Mouse (Mus musculus): ENCODE results near the gene Pfdn4. TPM values are rescaled to one million over a fixed set of nuclear protein-coding genes. Genes with fewer than 3 reads are reported as not detected.

Gene Pfdn4
- polyA plus RNA-seq, 1 experiment from 2014 or later: 134 TPM

GRCm38 (mm10) chr2:170482019-170482540 is 14.1 kb upstream of the Pfdn4 start:
- no peaks in the 10 kb centered on the region for H3K9me3 ChIP-seq (replicated peaks; ENCODE audit: control insufficient read depth, low read length)
- no peak overlapping the region for H3K4me2 ChIP-seq (ENCODE audit: low read depth, low read length)
- H3K36me3 ChIP-seq (replicated peaks; ENCODE audit: control insufficient read depth, insufficient read depth, low read depth, low read length): no peaks in the 10 kb centered on the region
- H3K27me3 ChIP-seq (ENCODE audit: control insufficient read depth, insufficient read depth, low read length): no peaks in the 10 kb centered on the region
- no peak overlapping the region for H3K27ac ChIP-seq (replicated peaks; ENCODE audit: low read depth, low read length)
- no peak overlapping the region for H3K9ac ChIP-seq (replicated peaks; ENCODE audit: low read length)
- no peaks in the 10 kb centered on the region for H3K4me1 ChIP-seq (ENCODE audit: control insufficient read depth, insufficient read depth, low read length)
- DNase-seq (ENCODE audit: low spot score) (no peak), ATAC-seq (replicated peaks; ENCODE audit: insufficient number of reproducible peaks, low FRiP score, low TSS enrichment, low read depth) (no peak)
- WGBS: 74% methylated on average over 10 of the region's 10 CpGs
- no peak overlapping the region for H3K4me3 ChIP-seq (ENCODE audit: low read depth, low read length)

- Histone ChIP-seq H3K4me2 (ENCODE audit: low read depth, low read length) (no peak overlapping the region), H3K9me3 (replicated peaks; ENCODE audit: control insufficient read depth, low read length) (no peaks in the 10 kb centered on the region), H3K36me3 (replicated peaks; ENCODE audit: control insufficient read depth, insufficient read depth, low read depth, low read length) (no peaks in the 10 kb centered on the region), H3K4me1 (ENCODE audit: control insufficient read depth, insufficient read depth, low read length) (no peaks in the 10 kb centered on the region), H3K4me3 (ENCODE audit: low read depth, low read length) (no peak overlapping the region), H3K27ac (replicated peaks; ENCODE audit: low read depth, low read length) (no peak overlapping the region), H3K9ac (replicated peaks; ENCODE audit: low read length) (no peak overlapping the region), H3K27me3 (ENCODE audit: control insufficient read depth, insufficient read depth, low read length) (no peaks in the 10 kb centered on the region)
- ATAC-seq (replicated peaks; ENCODE audit: insufficient number of reproducible peaks, low FRiP score, low TSS enrichment, low read depth): no peak
- WGBS: 69% methylated on average over 11 of the region's 11 CpGs
- DNase-seq (ENCODE audit: low spot score): no peak
Observed at GRCm38 (mm10) chr2:170483914-170484313, 12.3 kb upstream of the Pfdn4 start.

- no peak overlapping the region for H3K4me3 ChIP-seq (ENCODE audit: low read depth, low read length)
- no peaks in the 10 kb centered on the region for H3K4me1 ChIP-seq (ENCODE audit: control insufficient read depth, insufficient read depth, low read length)
- ATAC-seq (replicated peaks; ENCODE audit: insufficient number of reproducible peaks, low FRiP score, low TSS enrichment, low read depth): no peak
- no peak overlapping the region for H3K27ac ChIP-seq (replicated peaks; ENCODE audit: low read depth, low read length)
- DNase-seq (ENCODE audit: low spot score): no peak
- H3K27me3 ChIP-seq (ENCODE audit: control insufficient read depth, insufficient read depth, low read length): no peaks in the 10 kb centered on the region
- WGBS: 78% methylated on average over 7 of the region's 7 CpGs
- H3K9ac ChIP-seq (replicated peaks; ENCODE audit: low read length): no peak overlapping the region
- no peaks in the 10 kb centered on the region for H3K9me3 ChIP-seq (replicated peaks; ENCODE audit: control insufficient read depth, low read length)
- H3K4me2 ChIP-seq (ENCODE audit: low read depth, low read length): no peak overlapping the region
- H3K36me3 ChIP-seq (replicated peaks; ENCODE audit: control insufficient read depth, insufficient read depth, low read depth, low read length): no peaks in the 10 kb centered on the region
Observed at GRCm38 (mm10) chr2:170487202-170487601, 9.0 kb upstream of the Pfdn4 start.

DNA sequence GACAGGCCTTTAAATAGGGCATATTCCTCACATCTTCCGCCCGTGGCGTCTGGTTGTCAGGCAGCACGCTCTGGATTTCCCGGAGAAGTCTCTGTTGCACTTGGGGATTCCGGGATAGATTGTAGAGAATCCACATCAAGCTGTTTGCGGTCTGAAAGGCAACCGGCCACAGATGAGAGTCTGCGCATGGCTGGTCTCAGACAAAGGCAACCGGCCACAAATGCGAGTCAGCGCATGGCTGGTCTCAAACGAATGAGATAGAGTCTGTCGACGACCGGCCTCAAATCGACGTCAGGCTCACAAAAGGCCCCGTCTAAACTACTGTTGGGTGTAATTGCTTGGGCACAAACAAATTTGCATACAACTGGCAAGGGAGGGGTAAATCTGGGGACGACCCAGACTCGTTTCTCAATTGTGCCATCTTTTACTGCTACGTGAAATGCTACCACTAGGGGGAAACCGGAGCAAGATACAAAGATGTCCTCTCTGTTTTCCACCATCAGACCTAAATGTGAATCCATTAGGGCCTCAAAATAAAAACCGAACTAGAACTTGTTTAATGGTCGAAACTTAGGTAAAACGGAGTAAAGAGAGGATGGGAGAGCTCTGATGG is 8.2 kb upstream of the Pfdn4 start:
- Histone ChIP-seq H3K9ac (replicated peaks; ENCODE audit: low read length) (no peak overlapping the region), H3K27ac (replicated peaks; ENCODE audit: low read depth, low read length) (no peak overlapping the region), H3K4me3 (ENCODE audit: low read depth, low read length) (no peak overlapping the region), H3K4me1 (ENCODE audit: control insufficient read depth, insufficient read depth, low read length) (no peaks in the 10 kb centered on the region), H3K36me3 (replicated peaks; ENCODE audit: control insufficient read depth, insufficient read depth, low read depth, low read length) (no peaks in the 10 kb centered on the region), H3K4me2 (ENCODE audit: low read depth, low read length) (no peak overlapping the region), H3K27me3 (ENCODE audit: control insufficient read depth, insufficient read depth, low read length) (no peaks in the 10 kb centered on the region), H3K9me3 (replicated peaks; ENCODE audit: control insufficient read depth, low read length) (no peaks in the 10 kb centered on the region)
- ATAC-seq (replicated peaks; ENCODE audit: insufficient number of reproducible peaks, low FRiP score, low TSS enrichment, low read depth): no peak; the same call in 1 of the 2 replicates
- 55% methylated on average over 26 of the region's 26 CpGs for WGBS
- DNase-seq (ENCODE audit: low spot score): peak; percentile 57

GRCm38 (mm10) chr2:170494784-170495710 is 1.2 kb upstream of the Pfdn4 start:
- 7% methylated on average over 31 of the region's 31 CpGs for WGBS
- Histone ChIP-seq H3K9me3 (replicated peaks; ENCODE audit: control insufficient read depth, low read length) (no peaks in the 10 kb centered on the region), H3K27ac (replicated peaks; ENCODE audit: low read depth, low read length) (no peak overlapping the region), H3K4me2 (ENCODE audit: low read depth, low read length) (no peak overlapping the region), H3K4me3 (ENCODE audit: low read depth, low read length) (peak overlapping the region; percentile 1; the same call in 1 of the 2 replicates), H3K27me3 (ENCODE audit: control insufficient read depth, insufficient read depth, low read length) (peaks cover 37% of the 10 kb centered on the region), H3K9ac (replicated peaks; ENCODE audit: low read length) (no peak overlapping the region), H3K36me3 (replicated peaks; ENCODE audit: control insufficient read depth, insufficient read depth, low read depth, low read length) (no peaks in the 10 kb centered on the region), H3K4me1 (ENCODE audit: control insufficient read depth, insufficient read depth, low read length) (peaks cover 6% of the 10 kb centered on the region)
- peak; percentile 38 for DNase-seq (ENCODE audit: low spot score)
- ATAC-seq (replicated peaks; ENCODE audit: insufficient number of reproducible peaks, low FRiP score, low TSS enrichment, low read depth): no peak

DNA sequence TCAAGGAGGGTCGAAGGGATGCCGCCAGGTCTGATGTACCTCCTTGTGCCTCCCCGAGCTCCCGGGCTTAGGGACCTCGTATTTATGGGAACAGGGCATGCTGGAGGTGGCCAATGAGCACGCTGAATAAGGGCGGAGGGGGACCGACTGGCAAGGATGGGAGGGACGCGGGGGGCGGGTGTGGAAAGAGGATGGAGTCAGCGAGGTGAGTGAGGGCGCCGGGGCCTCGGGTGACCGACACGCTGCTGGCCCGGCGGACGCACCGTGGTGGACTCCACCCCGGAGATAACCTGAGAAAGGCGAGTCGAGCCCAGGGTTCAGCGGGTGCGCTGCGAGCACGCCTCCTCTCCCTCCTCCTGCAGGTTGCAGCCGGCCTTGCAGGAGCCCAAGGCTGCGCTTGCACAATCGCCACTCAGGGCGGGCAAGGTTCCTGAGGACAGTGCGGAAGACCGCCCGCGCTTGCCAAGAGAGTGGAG is 901 bp downstream of the Pfdn4 start, which contains the start of gene Cyp24a1:
Cyp24a1 (minus strand) TSS at position 55 of the 476 bp plus-strand sequence.
- Histone ChIP-seq H3K9me3 (replicated peaks; ENCODE audit: control insufficient read depth, low read length) (no peaks in the 10 kb centered on the region), H3K4me1 (ENCODE audit: control insufficient read depth, insufficient read depth, low read length) (peaks cover 6% of the 10 kb centered on the region), H3K4me3 (ENCODE audit: low read depth, low read length) (peak within 1 kb of the TSS; percentile 25), H3K4me2 (ENCODE audit: low read depth, low read length) (peak within 1 kb of the TSS; percentile 36), H3K9ac (replicated peaks; ENCODE audit: low read length) (no peak within 1 kb of the TSS; the same call in 1 of the 2 replicates), H3K27ac (replicated peaks; ENCODE audit: low read depth, low read length) (no peak within 1 kb of the TSS), H3K27me3 (ENCODE audit: control insufficient read depth, insufficient read depth, low read length) (peaks cover 37% of the 10 kb centered on the region), H3K36me3 (replicated peaks; ENCODE audit: control insufficient read depth, insufficient read depth, low read depth, low read length) (no peaks in the 10 kb centered on the region)
- under 1% methylated on average over 34 of the region's 36 CpGs for WGBS
- DNase-seq (ENCODE audit: low spot score): peak; percentile 66
- ATAC-seq (replicated peaks; ENCODE audit: insufficient number of reproducible peaks, low FRiP score, low TSS enrichment, low read depth): peak; percentile 73

DNA sequence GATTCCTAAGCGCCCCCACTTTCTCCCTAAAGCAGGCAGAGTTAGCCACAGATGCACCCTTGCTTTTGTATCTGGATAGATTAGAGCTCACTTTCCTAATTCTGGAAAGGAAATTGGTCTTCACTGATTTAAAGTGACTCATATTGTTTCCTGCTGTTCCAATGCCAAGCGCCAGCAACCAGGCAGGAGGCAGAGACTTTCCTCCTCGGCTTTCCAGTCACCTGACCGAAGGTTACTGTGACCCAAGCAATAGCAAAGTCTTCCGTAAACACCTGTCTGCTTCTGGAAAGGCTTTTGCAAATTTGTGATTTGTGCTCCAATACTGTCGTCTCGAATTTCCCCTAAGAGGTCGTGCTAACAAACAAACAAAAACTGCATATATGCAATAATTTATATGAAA is 1.8 kb downstream of the Pfdn4 start:
- Histone ChIP-seq H3K4me1 (ENCODE audit: control insufficient read depth, insufficient read depth, low read length) (peaks cover 6% of the 10 kb centered on the region), H3K27me3 (ENCODE audit: control insufficient read depth, insufficient read depth, low read length) (peaks cover 37% of the 10 kb centered on the region), H3K9me3 (replicated peaks; ENCODE audit: control insufficient read depth, low read length) (no peaks in the 10 kb centered on the region), H3K9ac (replicated peaks; ENCODE audit: low read length) (no peak overlapping the region), H3K36me3 (replicated peaks; ENCODE audit: control insufficient read depth, insufficient read depth, low read depth, low read length) (no peaks in the 10 kb centered on the region), H3K4me3 (ENCODE audit: low read depth, low read length) (no peak overlapping the region), H3K4me2 (ENCODE audit: low read depth, low read length) (no peak overlapping the region), H3K27ac (replicated peaks; ENCODE audit: low read depth, low read length) (no peak overlapping the region)
- DNase-seq (ENCODE audit: low spot score) (no peak), ATAC-seq (replicated peaks; ENCODE audit: insufficient number of reproducible peaks, low FRiP score, low TSS enrichment, low read depth) (no peak)
- WGBS: 23% methylated on average over 8 of the region's 8 CpGs

Measured in embryonic facial prominence, embryonic 11.5 days (tissue).